Mouse (Mus musculus) lung, adult 2 months (tissue): ENCODE data around the gene Map3k15.

Experiments used
- CTCF ChIP-seq: fragments of 200-500 bp; IDR thresholded peaks from 2 replicates; pipeline ENCODE4 v1.5.1; 2011; ENCODE audit warnings: mild to moderate bottlenecking, low read length, control low read depth; ENCODE audit not compliant: insufficient read depth
- POLR2A ChIP-seq: fragments of 200-500 bp; IDR thresholded peaks from 2 replicates; pipeline ENCODE4 v1.6.1; 2011; ENCODE audit warnings: low read depth, mild to moderate bottlenecking, control low read depth, low read length, borderline replicate concordance; ENCODE audit errors: extremely low read depth

- TF ChIP-seq POLR2A = no peak
- no peak for TF ChIP-seq CTCF
Measured at GRCm38 (mm10) chrX:159963925-159964324, 24.3 kb upstream of the Map3k15 start.
